Mouse (Mus musculus) cerebellum, adult 9-11 months (tissue): ENCODE data around the gene Ifitm2.
A peak's percentile ranks its signal among the peaks of the same experiment; 100 is the strongest.

Experiments
- DNase-seq: peaks from one replicate; pipeline ENCODE4 v3.0.0; 2022

The Ifitm2 gene

DNA sequence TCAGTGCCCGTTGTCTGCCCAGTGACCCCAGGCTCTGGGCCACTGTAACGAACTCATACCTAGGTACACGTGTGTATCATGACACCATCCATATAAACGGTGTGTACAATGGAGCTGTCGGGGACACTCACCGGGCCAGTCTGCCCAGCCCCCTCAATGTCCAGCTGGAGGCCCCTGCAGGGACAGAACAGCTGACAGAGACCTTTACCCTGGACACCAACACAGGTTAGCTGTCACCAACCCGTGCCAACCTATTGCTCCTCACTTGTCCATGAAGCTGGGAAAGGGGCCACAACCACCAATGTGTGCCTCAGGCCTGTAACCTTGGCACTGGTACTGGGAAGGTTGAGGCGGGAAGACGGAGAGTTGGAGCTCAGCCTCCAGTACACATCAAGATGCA lies 13.4 kb downstream of the Ifitm2 start:
- no peak for DNase-seq

DNA sequence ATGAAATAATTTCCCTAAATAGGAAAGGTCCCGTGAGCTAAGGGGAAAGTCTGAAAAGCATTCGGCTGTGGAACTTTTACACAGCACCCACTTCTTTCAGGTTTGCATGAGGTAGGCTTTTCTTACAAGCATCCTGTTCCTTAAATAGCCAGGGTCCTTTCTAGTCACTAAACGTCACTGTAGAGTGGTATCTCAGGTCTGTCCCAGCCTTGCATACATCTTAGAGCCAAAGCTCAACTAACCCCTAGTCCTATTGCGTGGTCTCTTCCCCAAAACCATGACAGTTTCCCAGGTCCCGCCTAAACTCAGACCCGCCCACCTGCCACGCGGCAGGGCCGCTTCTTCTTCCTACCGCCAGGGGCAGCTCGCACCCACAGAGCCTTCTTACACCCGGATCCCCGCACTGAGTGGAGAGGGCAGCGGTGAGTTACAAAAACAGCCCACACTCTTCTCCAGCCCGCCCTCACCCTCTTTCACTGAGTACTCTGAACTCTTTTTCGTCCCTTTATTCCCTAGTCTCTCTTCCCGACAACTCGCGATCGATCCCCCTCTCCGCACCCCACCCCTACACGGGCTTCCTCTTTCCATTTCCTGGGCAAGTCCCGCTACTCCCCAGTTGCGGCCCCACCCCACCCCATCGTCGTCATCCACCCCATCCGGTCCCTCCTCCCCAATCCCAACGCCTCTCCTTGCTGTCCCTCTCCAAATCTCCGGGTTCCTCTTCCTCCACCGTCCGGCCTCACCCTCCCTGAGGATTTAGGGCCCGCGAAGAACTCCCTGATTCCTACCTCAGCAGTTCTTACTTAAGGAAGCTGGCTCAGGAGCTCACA lies 14.3 kb downstream of the Ifitm2 start, which contains the start of gene Pgghg:
TSS of gene Pgghg (plus strand) at position 170 of the 830 bp plus-strand sequence.
- peak; percentile 43 for DNase-seq

GRCm38 (mm10) chr7:140939669-140940171 lies 16.1 kb downstream of the Ifitm2 start:
- no peak for DNase-seq

DNA sequence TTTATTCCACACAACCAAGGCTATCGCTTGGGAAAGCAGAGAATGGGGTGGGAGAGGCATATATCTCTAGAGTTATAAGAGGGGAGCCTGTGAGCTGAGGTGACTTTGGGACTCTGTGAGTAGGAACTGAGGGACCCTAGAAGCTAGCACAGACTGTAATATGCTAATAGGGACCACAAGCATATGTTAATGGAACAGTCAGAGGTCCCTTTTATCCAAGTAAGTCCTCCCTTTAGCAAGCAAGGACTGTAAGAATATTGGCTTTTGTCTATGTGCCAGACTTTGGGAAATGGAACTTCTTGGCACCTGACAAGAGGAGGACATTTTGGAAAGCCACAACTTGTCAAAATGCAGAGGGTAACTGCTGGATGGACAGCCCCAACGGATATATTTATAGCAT lies 16.9 kb downstream of the Ifitm2 start:
- DNase-seq = no peak

DNA sequence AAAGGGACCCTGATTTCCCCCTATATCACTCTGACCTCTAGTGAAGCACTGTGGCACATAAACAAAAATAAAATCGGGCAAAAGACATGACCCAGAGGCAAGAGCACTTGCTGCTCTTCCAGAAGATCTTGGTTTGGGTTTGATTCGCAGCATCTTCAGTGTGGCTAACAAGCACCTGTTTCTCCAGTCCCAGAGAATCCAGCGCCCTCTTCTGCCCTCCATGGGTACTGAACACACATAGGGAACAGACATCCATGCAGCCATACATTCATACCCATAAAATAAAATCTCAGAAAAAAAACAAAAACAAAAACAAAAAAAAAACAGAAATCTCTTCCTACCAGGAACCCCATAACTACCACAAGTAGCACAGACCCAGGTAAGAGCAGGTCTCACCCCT lies 17.4 kb downstream of the Ifitm2 start:
- no peak for DNase-seq

DNA sequence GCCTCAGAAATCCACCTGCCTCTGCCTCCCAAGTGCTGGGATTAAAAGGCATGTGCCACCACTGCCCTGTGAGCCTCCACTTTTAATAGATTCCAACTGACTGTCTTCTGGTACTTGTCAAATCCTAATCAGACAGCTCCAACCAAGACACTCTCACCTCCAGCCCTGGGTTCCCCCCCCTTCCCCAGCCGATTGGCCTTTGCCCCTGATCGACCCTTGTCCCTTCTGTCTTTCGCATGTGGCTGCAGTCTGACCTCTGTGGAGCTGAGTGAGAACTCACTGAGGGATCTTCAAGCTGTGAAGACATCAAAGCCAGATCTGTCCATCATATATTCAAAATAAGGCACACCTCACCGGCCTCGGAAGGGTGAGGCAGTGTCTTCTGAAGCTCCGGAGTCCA lies 28.6 kb downstream of the Ifitm2 start:
- DNase-seq = no peak

DNA sequence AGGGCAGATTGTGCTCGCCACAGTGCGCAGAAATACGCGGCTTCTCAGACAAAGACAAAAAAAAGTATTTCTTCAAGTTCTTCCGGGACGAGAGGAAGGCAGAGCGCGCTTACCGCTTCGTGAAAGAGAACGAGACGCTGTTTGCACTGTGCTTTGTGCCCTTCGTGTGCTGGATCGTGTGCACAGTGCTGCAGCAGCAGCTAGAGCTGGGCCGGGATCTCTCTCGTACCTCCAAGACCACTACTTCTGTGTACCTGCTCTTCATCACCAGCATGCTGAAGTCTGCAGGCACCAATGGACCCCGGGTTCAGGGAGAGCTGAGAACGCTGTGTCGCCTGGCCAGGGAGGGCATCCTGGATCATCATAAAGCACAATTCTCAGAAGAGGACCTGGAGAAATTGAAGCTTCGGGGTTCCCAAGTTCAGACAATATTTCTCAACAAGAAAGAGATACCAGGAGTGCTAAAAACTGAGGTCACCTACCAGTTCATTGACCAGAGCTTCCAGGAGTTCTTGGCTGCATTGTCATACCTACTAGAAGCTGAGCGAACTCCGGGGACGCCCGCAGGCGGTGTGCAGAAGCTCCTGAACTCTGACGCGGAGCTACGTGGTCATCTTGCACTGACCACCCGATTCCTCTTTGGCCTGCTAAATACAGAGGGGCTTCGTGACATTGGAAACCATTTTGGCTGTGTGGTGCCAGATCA lies 32.6 kb downstream of the Ifitm2 start:
- DNase-seq = no peak

- peak; percentile 85 for DNase-seq
Measured at GRCm38 (mm10) chr7:140922398-140923069, 33.3 kb downstream of the Ifitm2 start.

GRCm38 (mm10) chr7:140921225-140921975 lies 34.4 kb downstream of the Ifitm2 start:
- DNase-seq = no peak

- DNase-seq = no peak
Measured at GRCm38 (mm10) chr7:140920418-140921029, 35.3 kb downstream of the Ifitm2 start, which contains the start of gene Nlrp6. TSS of gene Nlrp6 (plus strand) at chr7:140920902.

- no peak for DNase-seq
Measured at GRCm38 (mm10) chr7:140919911-140920310, 35.9 kb downstream of the Ifitm2 start.

DNA sequence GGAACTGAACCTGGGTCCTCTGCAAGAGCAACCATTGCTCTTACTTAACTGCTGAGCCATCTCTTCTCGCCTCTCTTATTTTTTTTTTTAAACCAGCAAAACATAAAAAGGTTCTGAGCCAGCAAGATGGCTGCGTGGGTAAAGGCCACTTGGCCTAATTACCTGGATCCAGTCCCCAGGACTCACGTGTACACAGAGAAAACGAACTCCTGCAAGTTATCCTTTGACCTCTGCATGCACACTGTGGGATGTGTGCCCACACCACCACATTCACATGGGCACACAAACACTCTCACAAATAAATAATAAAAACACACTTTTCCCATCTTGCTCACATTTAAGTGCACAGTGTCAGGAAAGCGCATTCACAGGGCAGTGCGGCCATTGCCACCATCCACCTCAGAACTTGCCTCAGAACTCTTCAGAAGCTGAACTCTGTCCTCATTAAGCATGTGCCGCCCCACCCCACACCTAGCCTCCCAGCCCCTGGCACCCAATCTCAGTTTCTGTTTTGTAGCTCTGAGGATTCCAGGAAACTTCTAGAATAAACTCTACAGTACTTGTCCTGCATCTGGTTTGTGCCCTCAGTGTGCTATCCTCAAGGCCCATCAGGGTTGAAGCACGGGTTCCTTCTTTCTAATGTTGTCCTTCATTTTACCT lies 41.6 kb downstream of the Ifitm2 start:
- no peak for DNase-seq

- no peak for DNase-seq
Measured at GRCm38 (mm10) chr7:140912846-140913482, 42.8 kb downstream of the Ifitm2 start.

DNA sequence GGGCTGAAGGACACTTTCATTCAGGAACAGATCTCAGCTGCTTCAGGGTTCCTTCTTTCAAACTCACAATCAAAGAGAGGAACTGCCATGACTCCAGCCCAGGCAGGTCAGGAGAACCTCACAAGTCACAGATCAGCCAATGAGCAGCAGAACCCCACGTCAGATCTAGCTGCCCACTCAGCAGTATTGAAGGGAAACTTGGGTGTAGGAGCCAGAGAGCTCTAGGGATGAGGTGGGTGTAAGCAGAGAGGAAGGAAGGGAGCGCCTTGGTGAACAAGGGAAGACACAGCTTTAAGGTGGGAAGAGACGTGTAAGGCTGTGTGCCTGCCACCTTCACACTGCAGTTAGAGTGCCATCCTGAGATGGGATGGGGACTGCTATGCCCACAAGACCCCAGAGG lies 43.5 kb downstream of the Ifitm2 start:
- DNase-seq = no peak

DNA sequence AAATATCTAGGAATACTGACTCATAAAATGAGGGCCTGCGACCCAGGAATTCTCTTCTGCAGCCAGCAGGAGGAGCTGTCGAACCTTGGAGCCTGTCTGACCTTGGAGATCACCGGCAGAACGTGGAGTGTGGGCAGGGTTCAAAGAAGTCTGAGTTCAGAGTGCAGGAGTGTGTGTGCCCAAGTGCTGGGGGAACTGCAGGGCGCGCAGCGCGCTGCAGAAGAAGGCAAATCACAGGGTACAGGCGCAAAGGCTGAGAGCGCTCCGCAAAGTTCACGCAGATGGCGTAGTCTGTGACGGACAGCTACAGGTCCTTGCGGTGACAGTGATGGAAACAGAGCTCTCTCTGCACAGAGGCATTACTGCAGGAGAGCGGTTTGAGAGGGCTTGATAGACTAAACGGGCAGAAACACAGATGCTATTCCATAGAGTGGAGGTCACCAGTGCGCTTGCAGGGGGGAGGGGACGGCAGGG lies 47.1 kb downstream of the Ifitm2 start:
- DNase-seq = peak; percentile 53

- no peak for DNase-seq
Measured at GRCm38 (mm10) chr7:140908181-140908580, 47.6 kb downstream of the Ifitm2 start.

GRCm38 (mm10) chr7:140907697-140908096 lies 48.1 kb downstream of the Ifitm2 start:
- no peak for DNase-seq

GRCm38 (mm10) chr7:140907131-140907530 lies 48.7 kb downstream of the Ifitm2 start:
- DNase-seq = no peak

DNA sequence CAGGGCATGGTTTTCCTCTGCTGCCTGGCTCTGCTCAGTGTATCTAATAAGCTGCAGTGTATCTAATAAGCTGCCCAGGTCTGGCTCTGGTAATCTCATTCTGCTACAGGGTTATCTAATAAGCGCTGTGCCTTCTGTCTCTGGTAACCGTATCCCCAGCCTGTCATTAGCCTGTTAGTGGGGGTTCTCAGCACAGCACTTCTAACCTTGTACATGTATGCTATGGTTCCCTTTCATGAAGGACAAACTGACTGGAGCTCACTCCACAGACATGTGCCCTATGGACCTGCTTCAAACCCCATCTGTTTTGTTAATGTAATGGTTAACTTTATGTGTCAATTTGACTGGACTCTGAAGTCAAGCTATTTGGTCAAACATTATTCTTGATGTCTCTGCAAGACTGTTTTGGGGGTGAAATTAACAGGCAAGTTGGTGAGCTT lies 50.1 kb downstream of the Ifitm2 start:
- DNase-seq = no peak
